Mouse (Mus musculus) embryo, embryonic 9.5 days (tissue): ENCODE data around the gene Zbtb7b.

ENCODE experiments used
- DNase-seq: peaks from one replicate; pipeline ENCODE4 v3.0.0-alpha.2; 2017; ENCODE audit errors: extremely low spot score

The Zbtb7b gene

GRCm38 (mm10) chr3:89418170-89418860 is 23.7 kb upstream of the Zbtb7b start, which contains the start of the genes Cks1b and Shc1:
TSS of gene Cks1b (minus strand) at chr3:89418383.
TSS of gene Shc1 (plus strand) at chr3:89418443.
- DNase-seq = peak; percentile 97

- no peak for DNase-seq
These were observed 23.2 kb upstream of the Zbtb7b start for GRCm38 (mm10) chr3:89417840-89418169.

- DNase-seq = no peak
These were observed 22.6 kb upstream of the Zbtb7b start for GRCm38 (mm10) chr3:89417131-89417530.

- no peak for DNase-seq
These were observed 21.6 kb upstream of the Zbtb7b start for GRCm38 (mm10) chr3:89416158-89416557.

DNA sequence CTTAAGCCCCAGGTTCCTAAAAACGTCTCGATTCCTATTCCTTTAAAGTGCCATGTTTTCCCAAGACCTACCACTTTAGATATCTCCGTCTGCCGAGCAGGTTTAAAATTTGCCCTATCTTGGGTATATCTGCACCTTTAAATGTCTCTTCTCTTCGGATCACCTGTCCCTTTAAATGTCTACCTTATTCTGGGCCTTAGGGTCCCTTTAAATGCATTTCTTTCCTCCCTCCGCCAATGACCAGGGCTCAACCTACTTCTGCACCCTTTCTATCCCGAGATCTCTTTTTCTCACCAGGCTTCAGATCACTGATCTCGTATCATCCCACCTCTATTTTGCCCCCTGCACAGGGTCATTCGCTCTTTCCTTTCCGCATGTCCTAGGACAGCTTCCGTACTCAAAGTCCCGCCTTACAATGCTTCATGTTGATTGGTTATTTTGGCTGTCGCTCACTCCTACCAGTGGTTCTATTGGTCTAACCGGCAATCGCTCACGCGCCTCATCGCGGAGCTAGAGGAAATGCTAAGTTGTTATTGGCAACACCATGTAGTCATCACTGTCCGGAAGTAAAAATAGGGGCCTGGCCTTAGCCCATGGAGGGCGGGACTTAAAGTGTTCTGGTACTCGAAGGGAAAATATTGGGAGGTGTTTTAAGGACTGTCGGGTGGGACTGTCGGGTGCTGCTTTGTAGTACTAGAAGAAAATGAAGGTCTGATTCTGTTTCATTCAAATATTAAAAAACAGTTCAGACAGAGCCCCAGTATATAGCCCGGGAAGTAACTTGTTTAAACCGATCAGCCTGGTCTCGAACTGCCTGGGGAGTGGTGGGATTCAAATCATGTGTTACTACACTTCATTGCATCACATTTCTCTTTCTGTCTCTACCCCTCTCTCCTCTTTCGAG is 17.2 kb upstream of the Zbtb7b start, which contains the start of gene Flad1:
Gene Flad1 (minus strand): TSS at position 381 of the 904 bp plus-strand sequence.
- peak; percentile 100 for DNase-seq

- no peak for DNase-seq
These were observed 16.3 kb upstream of the Zbtb7b start for GRCm38 (mm10) chr3:89410864-89411263.

DNA sequence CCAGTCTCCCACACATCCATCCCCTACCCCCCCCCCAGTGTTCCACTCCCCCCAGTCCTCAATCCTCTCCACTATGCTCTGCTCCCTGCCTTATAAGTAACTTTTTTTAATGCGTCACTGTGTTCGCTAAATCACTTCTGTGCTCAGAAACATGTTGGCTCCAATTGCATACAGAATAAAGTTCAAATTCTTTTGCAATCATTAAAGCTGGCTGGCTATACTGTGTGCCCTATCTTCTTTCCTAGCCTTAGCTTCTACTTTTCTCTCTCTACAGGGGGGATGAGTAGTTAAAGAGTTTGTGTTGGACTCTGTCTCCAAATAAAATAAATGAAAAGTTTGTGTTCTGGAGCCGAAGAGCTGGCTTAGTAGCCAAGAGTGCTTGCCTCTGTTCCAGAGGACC is 15.1 kb upstream of the Zbtb7b start:
- DNase-seq = no peak

DNA sequence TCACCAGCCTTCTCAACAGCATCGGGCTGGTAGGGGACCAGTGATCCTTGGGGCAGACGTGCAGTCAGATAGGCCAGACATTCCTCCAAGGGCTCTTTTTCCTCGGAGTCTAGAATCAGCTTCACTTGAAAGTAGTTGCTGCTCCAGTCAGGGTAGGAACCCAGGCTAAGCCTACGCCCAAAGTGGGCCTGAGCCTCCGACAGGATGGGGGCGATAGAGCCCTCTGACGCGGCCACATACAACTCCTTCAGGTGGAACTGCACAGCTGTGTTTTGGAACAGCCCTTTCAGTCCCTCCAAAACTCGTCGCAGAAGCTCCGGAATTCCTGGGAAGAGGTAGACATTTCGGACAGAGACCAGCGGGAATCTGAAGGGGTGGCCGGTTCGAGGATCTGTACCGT is 13.9 kb upstream of the Zbtb7b start:
- DNase-seq = no peak

DNA sequence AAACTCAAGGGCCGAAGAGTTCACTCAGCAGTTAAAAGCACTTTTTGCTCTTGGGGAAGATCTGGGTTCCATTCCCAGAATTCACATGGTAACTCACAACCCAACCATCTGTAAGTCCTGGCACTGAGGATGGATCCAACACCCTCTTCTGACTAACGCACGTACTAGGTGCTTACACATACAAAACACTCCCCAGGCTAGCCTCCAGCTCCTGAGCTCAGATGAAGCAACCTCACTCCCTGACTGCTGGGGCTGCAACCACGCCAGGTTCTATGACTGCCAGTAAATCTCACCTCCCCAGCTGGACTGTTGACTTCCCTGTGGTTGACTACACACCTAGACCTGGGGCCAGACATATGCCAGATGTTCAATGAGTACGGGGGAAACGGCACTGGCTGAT is 12.3 kb upstream of the Zbtb7b start:
- no peak for DNase-seq

GRCm38 (mm10) chr3:89402693-89403092 is 8.1 kb upstream of the Zbtb7b start, which contains the start of gene Lenep:
TSS of gene Lenep (minus strand) at chr3:89402793.
- DNase-seq = no peak

DNA sequence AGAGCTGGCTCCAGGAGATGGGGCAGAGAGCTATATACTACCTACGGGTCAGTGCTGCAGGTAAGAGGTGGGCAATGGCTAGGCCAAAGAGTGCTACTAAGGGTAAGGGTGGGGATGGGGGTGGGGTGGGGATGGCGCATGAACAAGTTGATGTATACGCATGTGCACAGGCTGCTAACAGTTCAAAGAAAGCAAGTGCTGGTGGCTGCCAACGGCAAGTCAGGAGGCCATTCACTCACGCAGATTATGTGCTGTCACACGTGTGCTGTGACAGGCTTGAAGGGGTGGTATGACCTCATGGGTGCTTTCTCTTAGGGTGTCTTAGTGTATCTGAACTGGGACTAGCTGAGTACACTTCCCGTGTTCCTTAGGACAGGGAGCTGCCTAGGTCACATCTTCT is 6.8 kb upstream of the Zbtb7b start:
- DNase-seq = no peak

DNA sequence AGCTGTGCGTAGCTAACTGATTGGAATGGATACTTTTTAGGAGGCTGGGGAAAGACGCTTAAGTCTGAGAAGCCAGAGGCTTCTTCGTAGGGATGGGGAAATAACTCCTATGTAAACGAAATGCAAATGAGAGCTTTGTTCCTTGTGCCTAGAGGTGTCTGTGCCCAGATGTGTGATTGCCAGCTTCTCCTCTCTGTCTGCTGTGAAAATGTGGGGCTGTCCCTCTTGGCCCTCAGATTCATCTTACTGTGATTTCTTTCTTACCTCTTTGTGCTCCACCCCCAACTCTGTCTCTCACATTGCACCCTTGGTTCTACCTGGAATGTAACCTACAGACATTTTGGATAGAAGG is 2.1 kb upstream of the Zbtb7b start:
- DNase-seq = no peak

DNA sequence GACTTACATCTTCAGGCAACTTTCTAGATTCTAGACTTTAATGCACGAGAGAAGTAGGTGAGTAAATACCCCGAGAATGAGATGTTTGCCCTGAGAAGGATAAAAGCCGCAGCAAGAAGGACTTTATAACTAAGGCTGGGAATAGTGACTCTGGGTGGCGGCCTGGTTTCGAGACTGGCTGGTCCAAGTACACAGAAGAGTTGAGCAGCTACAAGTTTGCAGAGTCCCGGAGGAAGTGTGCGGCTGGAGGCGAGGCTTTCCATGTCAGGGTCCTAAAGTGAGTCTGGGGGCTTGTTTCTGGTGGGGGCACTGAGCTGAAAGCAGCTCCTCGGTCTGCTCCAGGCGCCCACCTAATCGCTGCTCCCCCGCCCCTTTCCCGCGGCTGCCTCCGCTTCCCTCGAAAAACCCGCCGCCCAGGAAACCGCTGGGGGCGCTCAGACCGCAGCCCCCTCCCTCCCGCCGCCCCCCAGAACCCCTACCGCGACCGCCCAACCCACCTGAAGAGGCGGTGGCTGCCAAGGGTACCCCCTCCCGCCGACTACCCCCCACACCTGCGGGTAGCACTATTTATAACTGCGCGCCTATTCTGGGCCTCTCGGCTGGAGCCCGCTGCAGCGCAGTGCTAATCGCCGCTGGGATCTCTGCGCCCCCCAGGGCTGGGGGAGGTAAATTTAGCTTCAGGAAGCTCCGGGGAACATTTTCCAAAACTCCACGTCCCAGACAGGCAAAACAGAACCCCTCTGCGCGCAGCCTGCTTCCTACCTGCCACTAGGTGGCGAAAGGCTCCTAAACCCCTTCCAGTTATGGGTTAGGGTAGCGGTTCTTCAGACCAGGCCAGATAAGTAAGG is 1.5 kb upstream of the Zbtb7b start:
- DNase-seq = peak; percentile 74

DNA sequence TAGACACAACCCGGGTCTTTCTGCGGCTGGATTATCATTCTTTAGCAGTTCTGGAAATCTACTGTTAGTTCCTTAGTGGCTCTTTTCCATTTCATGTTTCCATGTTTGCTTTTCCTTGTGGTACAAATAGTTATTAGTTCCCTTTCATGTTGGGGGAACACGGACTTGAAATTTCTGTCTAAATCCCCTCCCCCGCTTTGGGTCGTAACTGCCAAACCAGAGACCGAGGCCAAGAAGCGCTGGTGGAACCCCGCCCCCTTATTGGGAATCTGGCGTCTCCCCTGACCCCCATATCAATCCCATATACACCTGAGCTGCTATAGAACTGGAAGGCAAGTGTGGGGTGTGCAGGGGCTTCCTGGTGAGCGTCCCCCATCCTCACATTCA is 836 bp upstream of the Zbtb7b start:
- no peak for DNase-seq

DNA sequence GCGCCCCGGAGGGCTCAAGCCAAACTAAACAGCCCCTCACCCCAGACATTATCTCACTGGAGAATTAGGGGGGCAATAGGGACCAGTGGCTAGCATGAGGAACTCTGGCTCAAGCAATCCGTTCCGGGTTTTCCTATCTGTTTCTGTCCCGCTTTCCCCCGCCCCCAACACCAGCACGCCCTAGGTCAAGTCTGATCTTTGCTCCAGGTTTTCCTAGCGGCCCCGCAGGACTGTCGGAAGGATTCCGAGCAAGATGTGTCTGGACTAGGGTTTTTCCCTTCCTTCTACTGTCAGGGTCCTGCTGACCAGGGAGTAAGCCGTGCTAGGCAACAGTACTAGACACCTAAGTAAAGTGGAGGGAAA is 299 bp upstream of the Zbtb7b start:
- peak; percentile 89 for DNase-seq

- DNase-seq = peak; percentile 99
These were observed 971 bp downstream of the Zbtb7b start for GRCm38 (mm10) chr3:89393605-89394004.

- DNase-seq = peak; percentile 38
These were observed 1.7 kb downstream of the Zbtb7b start for GRCm38 (mm10) chr3:89392871-89393311.

DNA sequence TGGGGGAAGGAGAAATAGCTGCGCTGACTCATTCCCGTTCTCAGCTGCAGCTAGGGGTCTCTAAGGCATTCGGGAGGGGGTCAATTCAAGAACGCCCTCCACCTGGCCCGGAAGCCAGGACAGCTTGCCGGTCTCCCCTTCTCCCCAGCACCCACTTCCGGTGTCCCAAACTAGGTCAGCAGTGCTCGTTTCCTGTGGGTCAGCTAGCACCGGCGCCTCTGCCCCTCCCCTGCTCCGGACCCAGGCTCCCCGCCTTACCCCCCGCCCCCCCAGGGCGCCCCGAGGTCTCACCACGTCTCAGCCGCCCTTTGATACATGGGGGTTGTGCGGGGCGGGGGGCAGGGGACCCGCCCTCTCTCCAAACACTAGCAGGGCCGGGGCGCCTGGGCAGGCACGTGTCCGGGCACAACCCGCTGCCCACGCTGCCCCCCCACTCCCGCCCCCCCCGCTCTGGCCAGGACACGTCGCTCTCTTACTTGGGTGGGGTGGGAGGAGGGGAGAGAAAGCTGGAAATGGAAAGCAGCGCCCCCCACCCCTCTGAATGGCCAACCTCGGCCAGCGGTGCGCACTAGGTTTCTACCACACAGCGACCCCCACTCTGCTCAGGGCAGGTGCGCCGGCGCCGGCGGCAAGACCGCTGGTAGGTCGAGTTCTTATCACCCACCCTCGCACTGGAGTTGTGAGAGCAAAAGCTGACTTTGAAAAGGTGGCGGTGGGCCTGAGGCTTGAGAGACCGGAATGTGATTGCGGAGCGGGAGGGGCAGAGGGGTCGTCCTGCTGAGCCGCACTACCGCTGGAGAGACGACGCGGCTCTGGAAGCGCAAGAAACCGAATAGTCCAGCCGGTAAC is 2.7 kb downstream of the Zbtb7b start:
- DNase-seq = peak; percentile 68

DNA sequence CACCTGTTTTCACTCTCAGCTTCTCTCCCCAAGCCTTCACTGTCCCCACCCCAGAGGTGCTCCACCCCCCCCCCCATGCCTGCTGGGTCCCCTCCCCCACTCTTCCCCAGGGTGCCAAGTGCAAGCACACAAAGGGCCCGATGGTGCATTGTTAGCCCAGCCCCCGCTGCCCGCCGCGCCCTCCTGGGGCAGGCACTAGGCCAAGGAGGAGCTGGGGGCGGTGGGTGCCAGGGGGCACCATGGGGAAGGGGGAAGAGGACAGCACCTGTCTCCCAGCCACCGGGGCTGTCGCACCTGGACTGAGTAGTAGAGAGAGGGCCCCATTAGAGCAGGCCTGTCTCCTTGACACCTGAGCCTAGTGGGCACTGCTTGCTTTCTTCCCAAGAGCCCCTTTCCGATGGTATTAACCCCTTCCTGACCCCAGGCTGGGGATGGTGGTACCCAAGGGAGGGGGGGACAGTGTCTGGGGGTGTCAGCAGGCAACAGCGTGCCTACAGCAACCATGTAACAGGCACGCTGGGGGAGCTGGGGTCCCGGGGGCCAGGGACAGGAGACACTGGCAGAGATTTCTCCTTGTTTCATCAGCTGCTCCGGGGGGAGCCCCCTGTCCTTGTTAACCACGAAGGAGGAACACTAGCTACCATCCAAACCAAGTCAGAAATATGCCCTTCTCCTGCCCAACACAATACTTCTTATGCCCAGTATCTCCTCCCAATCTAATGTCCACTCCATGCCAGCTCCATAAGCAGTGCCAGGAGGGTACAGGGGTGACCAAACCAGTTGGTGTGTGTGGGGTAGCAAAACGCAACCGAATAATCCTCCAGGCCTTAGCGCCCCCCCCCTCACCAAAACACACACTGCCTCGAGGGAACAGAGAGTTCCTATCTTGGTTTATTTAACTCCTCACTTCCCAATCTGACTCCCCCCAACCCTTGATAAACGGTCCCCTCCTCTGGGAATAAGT is 3.6 kb downstream of the Zbtb7b start:
- DNase-seq = no peak

DNA sequence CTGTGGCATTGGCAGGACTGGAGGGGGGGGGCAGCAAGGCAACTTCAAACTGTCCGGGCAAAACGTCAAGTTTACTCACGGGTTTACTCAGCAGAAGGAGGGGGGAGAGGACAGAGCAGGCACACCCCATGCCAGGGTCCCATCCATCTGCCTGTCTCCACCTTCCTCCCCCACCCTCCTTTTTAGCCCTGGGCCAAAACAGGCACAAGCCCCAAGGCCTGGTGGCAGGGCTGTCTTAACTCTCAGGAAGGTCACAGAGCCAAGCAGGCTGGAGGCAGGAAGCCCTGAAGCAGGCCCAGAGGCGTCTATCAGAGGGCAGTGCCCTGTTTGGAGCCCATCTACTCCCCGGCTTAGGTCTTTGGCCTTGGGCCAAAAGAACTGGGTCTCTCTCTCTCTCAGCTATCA is 4.5 kb downstream of the Zbtb7b start:
- DNase-seq = no peak
